Mouse (Mus musculus): ENCODE results near the gene Spag6l.
"Not testable (repeated sequence)": the region's sequence is repeated elsewhere in the genome, so short reads cannot be mapped to it uniquely, and the experiment has no call there.

The Spag6l gene

DNA sequence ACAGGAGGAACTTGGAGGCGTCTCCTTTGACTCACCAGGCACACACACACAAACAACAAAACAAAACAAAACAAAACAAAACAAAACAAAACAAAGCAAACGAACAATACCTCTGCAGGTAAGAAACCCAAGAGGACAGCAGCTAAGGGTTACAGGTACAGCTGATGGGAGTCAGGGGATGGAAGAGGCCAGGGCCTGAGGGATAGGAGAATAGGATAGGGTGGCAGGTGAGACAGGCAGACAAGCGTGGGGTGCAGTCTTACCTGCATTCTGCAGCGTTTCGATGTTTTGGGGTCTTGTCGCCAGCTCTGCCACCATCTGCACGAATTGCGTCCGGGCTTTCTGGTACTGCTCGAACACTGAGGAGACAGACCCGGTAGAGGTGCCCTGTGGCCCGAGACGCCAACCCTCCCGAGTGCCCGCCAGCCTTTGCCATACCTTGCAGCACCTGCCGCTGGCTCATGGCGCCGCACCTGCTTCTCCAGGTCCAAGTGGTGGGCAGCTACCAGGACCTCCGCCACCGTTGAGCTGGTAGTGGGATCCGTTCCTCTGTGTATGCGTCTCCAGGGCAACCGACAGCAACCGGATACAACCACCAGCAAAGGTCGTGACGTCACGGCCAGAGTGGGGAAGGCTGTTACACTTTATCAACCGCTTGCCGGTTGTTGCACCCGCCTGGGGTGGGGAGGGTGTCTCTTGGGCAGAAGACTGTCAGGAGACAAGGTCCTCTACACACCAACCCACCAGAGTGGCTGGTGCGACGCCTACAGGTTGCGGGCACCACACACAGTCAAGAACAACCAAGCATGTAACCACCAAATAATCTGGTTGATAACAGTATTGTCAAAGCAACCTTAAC, at the start of gene Spag6l:
Spag6l (minus strand) TSS at position 700 of the 859 bp plus-strand sequence.
- peak; percentile 68 for DNase-seq

DNA sequence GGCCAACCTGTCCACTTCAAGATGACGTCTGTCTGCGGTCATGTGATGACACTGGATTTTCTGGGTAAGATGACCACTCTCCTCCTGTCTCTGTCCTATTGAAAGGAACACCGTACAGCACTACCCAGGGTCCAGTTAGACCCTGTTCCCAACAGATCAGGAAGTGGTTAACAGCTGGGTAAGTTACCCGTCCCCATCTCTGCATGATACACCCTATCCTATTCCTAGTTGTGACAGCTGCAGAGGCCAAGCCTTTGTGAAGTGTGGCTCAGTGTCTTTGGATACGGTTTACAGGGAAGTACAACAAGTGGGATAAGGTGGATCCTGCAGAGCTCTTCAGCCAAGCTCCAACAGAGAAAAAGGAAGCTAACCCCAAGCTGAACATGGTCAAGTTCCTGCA, 49.8 kb upstream of the Spag6l start:
- no peak for DNase-seq

DNA sequence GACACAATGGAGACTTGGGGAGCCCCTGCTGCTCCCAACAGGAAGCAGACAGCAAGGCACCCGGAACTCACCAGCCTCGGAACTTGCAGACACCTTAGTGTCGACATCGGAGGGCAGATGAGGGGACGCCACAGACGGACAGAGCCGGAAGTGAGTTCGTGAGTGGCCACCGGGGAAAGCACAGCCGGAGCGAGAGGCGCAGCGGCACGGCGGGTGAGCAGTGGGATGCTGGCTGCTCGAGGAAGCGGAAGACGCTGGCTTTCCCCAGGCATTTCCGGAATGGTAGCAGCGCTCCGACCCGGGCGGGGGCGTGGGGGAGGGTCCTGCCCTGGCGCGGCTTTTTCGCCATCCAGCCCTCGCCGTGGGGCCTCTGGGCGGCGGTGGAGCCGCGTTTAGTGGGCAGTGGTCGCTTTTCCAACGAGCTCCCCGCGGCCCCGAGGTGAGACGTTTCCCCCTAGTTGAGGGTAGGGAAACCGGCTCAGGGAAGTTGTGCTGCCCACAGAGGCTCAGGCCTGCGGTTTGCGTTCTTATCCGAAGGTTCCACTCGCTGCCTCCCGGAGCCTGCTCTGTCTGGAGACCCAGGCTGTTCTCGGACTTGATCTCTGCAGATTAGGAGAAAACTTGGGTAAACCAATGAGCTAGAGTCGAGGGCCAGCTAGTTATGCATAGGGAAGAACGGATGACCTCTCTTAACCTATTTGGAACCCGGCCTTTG, 41.5 kb upstream of the Spag6l start, which contains the start of the genes Top3b and Vpreb1:
Top3b (plus strand) TSS at position 120 of the 715 bp plus-strand sequence.
Vpreb1 (minus strand) TSS at position 227 of the 715 bp plus-strand sequence.
- DNase-seq, result peak; percentile 91

DNA sequence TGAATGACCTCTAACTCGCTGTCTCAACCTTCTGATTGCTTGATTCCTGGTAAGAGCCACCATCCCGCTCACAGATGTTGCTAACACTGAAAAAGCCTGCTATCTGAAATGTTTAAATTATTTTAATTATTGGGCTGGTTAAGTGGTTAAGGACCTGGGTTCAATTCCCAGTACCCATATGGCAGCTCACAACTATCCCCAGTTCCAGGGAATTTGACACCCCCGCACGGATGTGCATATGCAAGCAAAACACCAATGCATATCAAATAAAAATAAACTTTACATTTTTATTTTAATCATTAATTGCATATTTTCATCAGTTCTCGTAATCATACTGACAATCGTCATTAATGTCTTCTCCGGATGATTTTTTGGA, 41.0 kb upstream of the Spag6l start:
- no peak for DNase-seq

DNA sequence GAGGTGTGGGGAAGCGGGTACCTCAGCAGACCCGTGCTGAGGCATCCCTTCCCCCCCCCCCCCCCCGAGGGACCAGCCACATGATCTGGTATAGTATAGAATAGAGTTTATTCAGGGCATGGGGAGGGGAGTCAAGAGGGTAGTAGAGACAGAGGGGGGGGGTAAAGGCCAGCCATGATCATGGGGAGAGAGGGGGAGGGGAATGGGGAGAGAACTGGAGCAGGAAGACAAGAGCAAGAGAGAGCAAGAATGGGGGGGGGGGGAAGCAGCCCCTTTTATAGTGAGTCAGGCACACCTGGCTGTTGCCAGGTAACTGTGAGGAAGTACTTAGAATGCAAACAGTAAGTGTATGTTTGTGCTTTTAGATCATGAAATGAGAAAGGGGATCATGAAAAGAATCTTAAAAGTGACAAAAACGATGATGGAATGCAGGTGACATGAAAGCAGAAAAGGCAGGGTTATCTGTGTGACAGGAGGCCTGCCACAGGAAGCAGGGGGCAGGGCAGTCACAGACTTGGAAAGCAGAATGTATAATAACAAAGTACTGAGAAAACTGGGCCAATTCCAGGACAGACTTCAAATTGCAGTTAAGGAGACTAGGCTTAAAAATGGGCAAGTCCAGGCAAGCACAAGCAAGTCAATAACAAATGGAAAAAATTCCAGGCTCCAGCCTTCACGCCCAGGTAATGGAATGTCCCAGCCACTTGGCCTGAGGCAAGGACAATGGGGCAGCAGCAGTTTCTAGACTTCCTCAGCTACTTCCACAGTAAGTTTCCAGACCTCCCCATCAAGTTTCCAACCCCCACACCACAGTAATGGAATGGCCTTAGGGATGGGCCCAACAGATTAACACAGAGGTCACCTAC, 36.7 kb upstream of the Spag6l start:
- DNase-seq, result no peak

DNA sequence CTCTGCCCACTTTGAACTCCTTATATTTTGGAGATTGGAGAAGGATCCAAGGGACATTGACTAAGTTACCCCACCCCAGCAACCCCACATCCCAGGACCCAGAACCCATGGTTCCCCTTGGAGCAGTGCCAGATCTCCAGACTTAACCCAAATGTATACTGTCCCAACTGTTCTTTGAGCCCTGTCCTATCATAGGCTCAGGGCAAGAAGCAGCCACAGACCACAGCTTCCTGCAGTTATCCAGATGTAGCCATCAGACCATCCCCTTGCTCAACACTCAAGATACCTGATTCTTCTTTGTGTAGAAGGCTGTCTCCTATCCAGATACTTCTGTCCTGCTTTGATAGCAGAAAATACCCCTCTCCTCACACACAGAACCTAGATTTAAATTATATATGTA, 36.0 kb upstream of the Spag6l start:
- DNase-seq, result no peak

DNA sequence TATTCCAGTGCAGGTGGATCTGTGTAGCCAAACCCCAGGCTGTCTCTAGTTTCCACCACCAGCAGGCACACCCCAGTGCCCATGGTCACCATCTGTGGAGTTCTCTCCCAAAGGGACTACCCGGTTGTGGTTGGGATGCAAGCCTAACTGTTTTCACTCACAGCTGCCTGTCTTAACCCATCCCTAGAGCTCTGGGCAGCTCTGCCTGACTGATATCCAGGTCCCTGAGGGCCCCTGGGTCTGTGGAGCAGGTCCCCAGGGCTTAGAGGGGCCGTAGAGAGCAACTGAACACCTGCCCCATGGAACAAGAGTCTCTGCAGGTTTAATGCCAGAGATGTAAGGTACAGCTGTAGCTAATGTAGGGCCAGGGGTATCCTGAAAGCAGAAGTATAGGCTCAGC, 34.7 kb upstream of the Spag6l start, which contains the start of gene Igll1:
Igll1 (minus strand) TSS at position 8 of the 400 bp plus-strand sequence.
- DNase-seq, result no peak

DNA sequence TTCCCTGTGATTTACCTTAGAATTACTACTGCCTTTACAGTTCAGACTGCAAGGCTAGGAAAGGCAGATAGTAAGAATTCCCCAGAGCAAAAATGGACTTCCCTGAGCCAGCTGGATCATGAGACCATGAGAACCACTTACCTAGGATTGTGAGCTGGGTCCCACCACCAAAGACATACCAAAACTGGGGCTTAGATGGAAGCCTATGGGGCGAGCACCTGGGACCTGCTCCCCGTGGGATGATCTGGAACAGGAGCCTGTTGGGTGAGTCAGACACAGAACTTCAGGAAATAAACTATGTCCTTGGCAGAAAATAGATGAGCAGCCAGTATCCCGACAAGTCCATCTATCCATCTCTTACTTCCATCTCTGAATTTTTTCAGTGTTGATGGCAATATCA, 33.0 kb upstream of the Spag6l start:
- DNase-seq, result no peak

DNA sequence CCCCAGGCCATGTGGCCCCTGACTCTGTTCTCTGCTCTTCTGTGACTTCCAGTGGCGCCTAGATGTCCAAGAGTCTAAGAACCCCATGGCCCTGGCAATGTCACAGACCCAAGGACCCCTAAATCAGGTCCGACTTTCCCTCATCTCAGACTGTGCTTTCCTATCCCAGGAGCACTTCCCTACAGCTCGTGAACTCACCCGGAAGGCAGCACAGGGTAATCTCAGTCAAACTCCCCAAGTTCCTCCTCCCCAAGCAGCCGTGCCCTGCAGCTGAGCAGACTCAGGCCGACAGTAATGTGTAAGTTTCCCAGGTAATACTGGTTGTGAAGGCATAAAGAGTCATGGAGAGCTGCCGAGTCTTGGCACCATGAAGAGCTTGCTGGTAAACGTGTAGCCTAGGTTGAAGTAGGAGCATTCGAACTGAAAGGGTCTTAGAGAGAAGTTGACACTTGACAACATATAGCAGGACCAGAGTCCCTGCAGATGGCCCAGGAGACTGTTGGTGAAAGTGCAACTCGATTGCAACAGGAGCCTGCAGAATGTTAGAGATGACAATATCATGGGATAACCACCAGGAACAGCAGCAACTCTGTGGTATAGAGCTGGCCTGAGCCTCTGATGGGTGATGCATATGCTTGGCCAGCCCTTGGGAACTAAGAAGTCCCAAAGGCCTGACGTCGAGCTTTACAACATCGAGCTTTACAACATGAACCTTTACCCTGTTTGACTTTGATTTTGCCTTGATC, 27.6 kb upstream of the Spag6l start:
- no peak for DNase-seq

DNA sequence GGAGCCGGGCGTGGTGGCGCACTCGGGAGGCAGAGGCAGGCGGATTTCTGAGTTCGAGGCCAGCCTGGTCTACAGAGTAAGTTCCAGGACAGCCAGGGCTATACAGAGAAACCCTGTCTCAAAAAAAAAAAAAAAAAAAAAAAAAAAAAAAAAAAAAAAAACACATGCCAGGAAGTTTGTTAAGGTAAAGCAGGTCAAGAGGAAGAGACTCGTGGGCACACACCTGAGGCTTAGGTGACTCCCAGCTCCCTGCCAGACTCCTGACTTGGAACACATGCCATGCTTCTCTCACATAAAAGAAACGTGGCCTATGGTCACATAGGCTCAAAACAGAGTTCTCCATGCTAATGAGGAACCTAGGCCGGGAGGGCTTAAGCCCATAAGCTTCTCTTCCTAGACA, 26.8 kb upstream of the Spag6l start:
- DNase-seq, result not testable (repeated sequence)

DNA sequence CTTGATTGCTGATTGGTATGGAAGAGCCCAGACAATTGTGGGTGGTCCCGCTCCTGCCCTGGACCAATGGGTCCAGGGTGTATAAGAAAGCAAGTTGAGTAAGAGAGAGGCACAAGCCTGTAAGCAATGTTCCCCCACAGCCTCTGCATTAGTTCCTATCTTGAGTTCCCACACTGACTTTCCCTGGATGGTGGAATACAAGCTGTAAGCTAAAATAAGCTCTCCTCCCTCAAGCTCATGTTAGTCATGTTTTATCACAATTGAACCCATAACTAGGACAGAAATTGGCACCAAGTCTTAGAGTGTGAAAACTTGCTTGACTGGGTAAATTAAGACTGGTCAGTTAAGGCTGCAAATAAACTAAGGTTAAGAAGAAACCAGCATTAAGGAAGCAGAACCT, 26.3 kb upstream of the Spag6l start:
- no peak for DNase-seq

DNA sequence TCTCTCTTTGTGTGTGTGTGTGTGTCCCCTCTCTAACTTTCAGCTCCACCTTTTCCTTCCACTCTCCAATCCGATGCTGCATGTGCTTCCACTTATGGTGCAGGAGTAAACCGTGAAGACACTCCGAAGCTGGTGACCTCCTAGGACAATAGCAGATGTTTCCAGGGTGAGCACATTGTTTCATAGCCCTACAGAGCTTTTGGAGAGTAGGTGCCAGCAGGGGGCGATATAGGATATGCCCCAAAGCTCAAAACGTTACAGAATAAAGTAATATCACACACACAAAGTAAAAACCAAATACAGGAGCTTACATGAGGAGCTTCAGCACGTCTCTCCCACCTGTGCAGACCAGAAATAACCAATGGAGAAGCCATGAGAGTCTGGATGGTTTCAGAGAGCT, 25.6 kb upstream of the Spag6l start:
- peak; percentile 47 for DNase-seq

DNA sequence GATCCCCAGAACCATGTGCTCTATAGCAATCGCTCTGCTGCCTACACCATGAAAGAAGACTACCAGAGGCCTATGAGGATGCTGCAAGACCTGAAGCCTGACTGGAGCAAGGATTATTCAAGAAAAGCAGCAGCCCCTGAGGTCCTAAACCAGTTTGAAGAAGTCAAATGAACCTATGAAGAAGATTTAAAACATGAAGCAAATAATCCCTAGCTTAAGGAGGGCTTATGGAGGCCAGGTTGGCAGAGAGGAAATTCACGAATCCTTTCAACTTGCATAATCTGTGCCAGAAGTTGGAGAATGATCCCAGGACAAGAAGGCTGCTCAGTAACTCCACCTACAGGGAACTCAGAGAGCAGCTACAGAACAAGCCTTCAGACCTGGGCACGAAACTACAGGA, 23.2 kb upstream of the Spag6l start:
- no peak for DNase-seq

DNA sequence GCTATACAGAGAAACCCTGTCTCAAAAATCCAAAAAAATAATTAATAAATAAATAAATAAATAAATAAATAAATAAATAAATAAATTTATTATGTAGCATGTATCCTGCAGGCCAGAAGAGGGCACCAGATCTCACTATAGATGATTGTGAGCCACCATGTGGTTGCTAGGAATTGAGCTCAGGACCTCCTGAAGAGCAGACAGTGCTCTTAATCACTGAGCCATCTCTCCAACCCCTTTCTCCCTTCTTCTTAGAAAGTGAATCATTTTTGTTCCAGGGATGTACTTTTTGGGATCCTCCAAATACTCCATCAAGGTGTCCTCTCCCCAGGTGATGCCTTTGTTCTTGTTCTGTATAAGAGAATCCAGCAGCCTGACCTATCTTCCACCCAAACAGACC, 19.9 kb upstream of the Spag6l start:
- no peak for DNase-seq

DNA sequence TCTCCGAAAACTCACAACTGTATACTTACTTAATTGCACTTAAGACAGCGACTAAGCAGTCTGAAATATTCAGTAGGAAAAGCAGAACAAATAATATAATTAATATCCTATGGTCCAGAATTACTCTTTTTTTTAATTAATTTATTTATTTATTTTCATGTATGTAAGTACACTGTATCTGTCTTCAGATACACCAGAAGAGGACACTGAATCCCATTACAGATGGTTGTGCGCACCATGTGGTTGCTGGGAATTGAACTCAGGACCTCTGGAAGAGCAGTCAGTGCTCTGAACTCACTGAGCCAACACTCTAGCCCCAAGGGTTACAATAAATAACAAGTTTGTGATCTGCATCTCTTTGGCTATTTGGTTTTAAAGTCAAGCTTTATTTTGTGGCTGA, 415 bp upstream of the Spag6l start:
- DNase-seq, result no peak

DNA sequence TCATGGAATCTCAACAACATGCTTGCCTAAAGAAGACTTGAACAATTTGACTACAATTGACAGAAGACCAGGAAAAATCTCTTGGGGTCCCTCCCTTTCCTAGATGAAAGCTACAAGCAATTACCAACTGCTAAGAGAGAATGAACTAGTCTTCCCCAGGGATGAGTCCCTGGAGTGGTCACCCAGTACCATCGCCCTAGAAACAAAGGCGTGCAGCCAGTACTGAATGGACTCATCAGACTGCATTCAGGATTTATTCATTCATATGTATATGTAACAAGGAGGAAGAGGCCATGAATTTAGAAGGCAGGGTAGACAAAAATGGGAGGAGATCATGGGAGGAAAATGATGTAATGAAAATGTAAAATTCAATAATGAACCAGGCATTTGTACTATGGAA, 3.0 kb downstream of the Spag6l start:
- DNase-seq, result no peak

DNA sequence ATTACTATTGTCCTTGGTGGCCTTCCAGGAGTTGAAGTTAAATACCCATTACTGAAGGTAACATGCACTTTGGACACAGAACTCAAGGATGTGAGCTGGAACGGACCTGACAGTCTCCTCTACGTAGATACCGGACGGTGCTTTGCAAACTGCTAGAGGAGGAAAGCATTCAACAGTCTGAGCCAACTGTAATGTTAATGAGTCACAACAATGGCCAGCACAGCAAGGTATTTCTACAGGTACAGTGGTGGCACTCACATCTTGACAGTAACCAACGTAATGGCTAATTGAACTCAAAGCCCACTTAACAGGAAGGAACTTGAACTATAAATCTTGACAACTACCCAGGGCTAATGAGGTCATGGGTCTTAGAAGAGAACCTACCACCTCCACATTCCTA, 3.8 kb downstream of the Spag6l start:
- no peak for DNase-seq

DNA sequence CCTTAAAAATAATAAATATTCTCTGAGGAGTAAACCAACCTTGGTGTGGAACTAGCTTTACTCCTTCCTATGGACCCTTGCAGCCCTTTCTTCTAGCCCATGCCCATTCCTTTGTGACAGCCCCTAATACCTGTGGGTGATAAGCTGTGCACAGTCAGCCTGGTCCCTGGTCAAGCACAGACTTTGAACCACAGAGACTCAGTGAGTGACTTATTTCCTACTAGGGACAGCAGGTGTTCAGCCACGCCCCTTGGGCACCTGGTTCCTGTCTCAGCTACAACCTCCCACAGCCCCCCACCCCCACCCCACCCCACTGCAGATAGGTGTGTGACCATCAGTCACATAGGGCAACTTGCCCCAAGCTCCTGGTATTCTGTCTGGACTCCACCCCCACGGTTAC, 22.9 kb downstream of the Spag6l start:
- DNase-seq, result no peak

Measured in liver (tissue).